Mouse (Mus musculus): ENCODE measurements around the gene Gcnt1. TPM values are rescaled to one million over a fixed set of nuclear protein-coding genes. Genes with fewer than 3 reads are reported as not detected.

Gcnt1 gene
- total RNA-seq, 2 experiments from 2014 or later: 4.7 TPM

DNA sequence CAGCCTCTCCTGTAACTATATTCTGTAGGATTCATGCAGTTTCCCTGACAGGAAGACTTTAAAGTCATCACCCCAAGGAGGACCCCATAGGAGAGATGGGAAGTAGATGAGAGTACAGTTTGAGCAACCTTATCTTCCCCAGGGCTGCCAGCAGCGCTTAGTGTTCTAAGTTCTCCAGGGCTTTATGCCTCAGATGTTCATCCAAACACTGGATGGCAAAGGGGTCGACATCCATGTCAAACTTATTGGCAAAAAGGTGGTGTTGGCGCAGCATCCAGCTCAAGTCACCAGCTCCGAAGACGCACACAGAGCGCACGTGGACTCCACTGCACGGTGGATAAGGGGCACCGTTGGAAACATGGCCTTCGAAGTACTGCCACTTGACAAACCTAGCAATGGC lies 43.7 kb downstream of the Gcnt1 start:
- no peak for DNase-seq (ENCODE audit: low spot score in 2 of 2)

DNA sequence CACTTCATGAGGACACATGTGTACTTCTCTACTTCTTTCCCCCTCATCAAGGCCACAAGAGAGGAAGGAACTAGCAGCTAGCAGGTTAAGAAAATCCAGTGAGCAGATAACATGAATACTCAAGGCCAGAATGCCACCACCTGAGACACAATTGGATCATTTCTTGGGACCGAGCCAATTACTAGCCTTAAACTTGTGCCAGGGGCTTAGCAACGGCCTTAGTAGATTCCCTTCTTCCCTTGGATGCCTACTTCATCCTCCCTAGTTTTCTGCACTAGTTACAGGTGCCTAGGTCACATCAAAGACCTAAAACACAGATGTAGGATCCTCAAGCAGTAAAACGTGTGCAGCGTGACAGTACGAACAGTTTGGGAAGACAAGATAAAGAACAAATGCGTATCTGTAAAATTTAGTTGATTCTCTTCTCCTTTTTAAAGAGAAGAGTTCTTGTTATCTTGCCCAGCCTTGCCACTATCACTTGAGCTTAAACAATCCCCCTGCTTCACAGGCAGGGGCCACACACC lies 44.7 kb downstream of the Gcnt1 start:
- DNase-seq (ENCODE audit: low spot score in 2 of 2): no peak

DNA sequence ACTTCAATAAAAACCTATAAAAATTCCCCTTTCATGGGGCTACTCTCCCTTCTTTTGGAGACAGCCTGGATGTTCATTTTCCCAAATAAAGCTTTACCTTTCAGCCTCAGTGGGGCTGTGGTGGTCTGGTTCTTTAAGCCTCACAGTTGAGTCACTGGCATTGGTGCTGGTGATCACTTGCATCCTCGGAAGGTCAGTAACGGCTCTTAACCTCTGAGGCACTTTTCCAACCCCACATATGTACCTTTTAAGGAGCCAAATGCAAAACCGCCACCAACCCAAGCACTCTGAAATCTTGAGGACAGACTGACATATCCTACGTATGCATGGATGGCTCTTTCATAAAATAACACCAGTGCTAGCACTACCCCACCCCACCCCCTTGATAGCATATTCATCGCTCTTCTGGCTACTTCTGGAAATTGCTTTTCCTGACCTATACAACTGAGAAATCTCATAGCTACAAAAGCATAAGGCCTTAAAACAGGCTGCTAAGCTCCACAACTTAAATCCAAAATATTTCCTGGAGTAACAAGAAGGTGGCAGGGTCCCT lies 48.9 kb downstream of the Gcnt1 start:
- no peak for DNase-seq (ENCODE audit: low spot score in 2 of 2)

DNA sequence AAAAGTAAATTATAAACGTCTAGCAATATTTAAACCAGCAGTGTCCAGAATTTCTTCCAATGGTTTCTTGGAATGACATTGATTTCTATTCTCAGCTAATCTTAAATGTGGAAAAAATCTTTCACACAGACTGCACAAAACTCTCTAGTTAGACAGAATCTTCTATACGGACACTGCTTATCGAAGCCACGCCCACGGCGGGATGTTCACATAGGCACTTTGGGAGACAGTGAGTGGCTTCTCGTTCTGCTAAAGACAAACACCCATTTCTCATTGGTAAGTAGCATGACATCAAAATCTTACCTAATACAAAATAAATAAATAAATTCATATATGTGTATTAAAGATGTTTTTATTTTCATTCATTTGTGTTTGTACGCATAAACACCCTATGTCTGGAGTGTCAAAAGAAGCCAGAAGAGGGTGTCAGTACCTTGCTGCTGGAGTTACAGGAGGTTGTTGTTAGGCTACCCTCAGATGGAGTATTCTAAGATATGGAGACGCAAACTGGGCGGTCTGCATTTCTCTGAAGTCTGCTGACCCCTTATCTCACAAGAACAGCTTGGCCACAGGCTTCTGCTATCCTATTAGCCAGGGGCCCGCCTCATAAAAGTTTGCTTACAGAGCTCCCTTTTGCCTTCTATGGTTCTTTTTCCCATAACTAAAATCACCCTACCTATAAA lies 49.5 kb downstream of the Gcnt1 start:
- no peak for DNase-seq (ENCODE audit: low spot score in 2 of 2)

DNA sequence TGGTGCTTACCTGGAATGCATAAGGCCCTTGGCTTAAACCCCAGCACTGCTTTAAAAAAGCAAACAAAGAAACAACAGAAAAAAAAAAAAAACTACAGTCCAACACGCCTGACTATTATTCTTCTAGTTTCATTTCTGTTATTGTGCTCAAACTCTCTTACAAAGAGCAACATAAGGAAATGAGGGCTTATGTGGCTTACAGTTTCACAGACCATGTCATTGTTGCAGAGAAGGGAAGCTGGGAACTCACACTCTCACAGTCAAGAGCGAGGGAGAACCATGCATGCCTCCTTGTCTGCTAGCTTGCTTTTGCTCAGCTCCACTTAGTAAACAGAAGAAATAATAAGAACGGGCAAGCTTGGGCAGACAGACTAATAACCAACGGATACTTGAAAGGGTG lies 52.9 kb downstream of the Gcnt1 start:
- no peak for DNase-seq (ENCODE audit: low spot score in 2 of 2)

DNA sequence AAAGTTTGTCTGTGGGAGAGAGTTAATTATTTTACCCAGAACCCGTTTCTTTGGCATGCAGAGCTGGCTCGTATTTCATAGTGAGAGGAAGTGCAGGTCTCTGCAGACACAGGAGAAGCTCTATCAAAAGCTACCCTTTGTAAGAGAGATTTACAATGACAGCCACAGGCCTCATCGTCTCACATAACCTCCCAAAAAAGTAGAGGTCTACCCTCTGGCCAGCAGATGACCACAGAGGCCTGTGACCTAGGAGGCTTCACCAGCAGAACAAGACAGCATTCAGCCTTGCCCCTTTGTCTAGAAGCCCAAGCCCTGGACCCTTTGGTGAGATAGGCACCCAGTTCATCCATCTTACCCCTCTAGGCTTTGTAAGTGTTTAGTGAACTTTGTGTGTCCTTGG lies 53.9 kb downstream of the Gcnt1 start:
- no peak for DNase-seq (ENCODE audit: low spot score in 2 of 2)

DNA sequence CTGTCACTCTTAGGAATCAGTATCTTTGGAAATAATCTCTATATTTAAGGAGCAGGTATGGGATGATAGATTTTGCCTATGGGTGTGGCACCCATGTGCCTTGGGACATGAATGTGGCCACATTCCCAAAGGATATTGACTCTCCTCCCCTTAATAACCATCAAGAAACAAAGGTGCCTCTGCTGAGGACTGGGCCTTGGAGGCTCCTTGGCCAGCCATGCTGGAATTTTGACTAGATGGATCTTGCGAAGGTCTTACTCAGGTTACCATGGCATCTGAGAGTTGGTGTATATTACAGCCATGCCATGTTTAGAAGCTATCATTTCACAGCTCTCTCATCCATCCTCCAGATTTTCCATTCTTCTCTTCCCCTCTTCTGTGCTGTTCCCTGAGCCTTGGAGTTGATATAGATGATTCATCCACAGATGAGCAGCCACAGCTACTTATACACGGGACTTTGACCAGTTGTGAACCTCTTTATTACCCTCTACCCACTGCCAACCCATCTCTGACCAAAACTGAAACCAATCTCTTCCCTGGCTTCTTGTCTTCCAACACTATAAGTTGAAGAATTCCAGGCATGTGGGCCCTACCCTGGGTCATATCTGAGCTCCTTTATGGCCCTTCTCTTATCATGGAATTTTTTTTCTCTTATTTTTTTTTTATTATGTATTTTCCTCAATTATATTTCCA lies 56.2 kb downstream of the Gcnt1 start:
- no peak for DNase-seq (ENCODE audit: low spot score in 2 of 2)

DNA sequence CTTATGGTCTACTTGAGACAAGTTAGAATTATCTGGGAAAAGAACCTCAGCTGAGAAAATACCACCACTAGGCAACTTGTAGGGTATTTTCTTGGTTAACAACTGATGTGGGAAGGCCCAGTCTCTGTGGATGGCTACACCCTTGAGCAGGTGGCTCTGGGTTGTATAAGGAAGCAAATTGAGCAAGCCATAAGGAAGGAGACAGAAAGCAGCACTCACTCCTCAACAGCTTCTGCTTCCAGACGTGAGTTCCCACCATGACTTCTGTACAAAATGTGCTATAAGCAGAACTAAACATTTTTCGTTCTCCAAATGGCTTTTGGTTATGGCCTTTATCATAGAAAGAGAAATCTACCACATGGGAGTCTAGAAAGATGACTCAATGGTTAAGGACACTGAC lies 58.2 kb downstream of the Gcnt1 start:
- DNase-seq (ENCODE audit: low spot score in 2 of 2): no peak

DNA sequence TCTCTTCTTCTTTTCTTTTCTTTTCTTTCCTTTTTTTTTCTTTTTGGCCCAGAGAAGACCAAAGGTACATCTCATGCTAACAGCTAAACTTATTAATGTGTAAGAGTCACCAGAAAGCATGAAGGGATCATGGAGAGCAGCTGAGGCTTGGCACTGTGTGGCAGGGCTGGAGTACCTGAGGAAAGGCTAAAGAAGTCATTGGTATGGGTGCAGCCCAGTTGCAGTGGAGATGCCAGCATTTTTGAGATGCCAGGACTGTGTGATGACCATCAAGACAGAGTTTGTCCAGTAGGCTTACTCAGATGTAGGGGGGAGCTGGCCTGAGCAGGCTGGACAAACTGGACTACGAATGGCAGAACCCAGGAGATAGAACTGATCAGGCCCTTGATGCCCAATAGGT lies 58.9 kb downstream of the Gcnt1 start:
- no peak for DNase-seq (ENCODE audit: low spot score in 2 of 2)

DNA sequence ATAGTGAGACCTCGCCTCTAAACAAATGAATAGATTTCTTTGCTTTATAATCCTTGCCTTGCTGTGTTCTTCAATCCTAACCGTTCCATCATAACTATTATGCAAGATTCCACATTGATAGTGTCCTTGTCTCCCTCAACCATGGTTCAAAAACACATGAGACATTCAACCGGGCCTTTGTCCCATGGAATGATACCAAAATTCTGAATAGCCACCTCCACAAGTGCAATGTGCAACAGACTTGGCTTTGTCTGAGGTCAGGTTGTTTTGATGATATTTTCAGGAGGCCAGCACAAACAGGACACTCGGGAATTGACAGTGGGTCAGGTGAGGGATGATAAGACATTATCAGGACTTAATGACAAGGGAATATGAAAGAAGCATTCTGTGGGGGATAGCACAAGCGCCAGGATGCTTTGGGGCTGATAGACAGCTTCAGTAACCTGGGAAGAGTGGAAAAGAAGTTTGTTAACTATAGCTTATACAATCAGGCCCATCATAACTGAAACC lies 59.9 kb downstream of the Gcnt1 start:
- no peak for DNase-seq (ENCODE audit: low spot score in 2 of 2)

DNA sequence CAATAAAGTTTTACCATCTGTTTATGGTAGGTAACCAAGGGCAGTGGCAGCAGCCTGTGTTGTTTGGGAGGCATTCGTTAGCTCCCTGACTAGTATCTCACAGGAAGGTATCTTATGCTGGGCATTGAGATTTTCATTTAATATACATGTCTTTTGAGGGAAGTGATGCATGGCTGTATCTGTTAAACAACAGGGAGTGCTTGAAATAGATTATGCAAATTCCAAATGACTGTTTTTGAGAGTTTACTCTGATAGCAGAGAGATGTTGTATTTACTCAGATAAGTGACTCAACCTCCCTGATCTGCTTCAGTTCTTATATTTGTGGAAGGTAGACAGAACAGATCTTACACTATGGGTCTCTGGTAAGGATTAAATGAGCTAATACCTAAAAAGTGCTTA lies 61.1 kb downstream of the Gcnt1 start:
- DNase-seq (ENCODE audit: low spot score in 2 of 2): no peak

DNA sequence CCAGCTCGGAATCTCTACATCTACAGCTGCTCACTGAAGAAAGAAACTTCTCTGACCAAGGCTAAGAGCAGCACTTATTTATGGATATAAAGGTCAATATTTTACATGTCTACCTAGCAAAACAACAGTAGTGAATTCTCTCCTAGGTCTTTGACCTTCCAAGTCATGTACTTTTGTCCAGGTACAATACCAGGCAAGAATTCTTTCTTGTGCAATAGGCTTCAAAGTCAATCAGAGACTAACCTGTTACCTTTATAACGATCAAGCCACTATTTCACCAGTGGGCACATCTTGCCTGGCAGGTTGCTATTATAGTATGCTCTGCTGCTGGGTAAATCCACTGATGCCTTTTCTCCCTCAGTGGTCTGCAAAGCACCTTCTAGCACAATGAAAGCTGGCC lies 61.6 kb downstream of the Gcnt1 start:
- no peak for DNase-seq (ENCODE audit: low spot score in 2 of 2)

DNA sequence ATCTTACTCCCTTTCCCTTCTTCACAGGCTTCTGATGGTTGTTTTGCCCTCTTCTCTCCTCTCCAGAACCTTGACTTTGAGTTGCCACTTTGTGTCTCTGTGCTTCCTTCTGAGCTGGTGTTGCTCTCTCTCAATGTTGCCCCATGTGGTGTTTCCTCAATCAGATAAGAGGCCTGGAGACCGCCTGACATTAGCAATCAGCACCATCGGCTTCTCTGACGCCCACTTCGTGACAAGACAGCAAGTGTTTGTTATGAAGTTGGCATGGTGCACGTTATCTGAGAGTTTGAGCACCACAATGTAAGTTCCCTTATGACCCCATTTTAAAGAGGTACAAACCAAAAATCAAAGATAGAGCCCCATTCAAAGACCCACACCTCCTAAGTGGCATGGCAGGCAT lies 76.6 kb downstream of the Gcnt1 start:
- no peak for DNase-seq (ENCODE audit: low spot score in 2 of 2)

DNA sequence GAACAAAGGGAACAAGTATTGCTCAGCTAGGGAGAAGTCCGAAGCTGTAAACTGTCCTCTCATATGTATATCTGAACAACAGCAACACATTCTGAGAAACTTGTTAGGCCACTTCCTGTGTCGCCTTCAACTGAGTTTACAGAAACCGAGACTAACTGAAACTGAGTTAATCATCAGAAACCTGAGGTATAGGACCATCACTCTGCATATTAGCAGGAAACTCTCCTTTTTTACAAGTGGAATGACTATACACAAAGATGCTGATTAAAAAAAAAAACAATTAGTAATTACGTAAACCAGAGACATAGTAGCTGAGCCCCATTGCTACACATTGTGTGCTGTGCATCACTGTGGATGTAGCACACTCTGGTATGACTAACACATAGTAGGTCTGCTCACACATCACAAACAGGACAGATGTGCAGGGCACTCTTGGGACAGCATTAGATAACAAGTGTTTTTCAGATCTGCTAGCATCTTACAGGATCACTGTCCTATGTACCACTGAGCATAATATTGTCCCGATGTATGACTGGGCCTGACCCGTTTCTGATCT lies 77.4 kb downstream of the Gcnt1 start:
- no peak for DNase-seq (ENCODE audit: low spot score in 2 of 2)

DNA sequence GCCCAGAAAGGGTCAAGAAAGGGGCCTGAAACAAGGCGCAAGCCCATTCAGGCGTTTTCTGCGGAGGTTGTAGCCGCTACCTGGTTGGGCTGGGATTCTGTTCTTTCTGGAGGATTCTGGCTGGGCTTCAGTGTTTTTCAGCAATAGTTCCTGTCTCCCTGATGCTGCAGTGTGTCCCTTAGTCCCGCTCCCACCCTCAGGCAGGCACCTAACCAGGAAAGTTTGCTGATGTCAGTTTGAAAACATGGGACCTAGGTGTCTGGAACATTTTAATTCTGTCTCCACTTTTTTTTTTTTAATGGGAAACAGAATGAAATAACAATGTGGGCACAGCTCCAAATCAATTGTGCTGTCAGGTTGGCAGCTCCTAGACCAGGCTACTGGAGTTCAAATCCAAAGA lies 78.5 kb downstream of the Gcnt1 start:
- DNase-seq (ENCODE audit: low spot score in 2 of 2): no peak

DNA sequence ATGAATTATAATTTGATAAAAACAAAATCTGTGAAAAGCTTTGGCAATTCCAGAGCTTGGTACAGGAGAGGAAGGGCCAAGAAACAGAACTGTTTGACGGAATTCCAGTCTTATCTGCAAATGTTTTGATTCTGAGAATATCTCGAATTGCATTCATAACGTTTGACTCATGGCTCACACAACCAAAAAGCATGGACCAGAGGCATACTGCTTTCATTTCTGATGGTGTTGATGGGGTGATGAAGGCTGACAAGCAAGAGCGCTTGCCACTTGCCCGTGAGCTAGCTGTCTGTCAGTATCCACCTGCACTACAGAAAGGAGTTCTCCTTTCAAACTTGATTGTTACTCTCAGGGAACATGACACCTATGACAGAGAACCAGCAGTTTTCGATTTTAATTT lies 83.1 kb downstream of the Gcnt1 start:
- no peak for DNase-seq (ENCODE audit: low spot score in 2 of 2)

DNA sequence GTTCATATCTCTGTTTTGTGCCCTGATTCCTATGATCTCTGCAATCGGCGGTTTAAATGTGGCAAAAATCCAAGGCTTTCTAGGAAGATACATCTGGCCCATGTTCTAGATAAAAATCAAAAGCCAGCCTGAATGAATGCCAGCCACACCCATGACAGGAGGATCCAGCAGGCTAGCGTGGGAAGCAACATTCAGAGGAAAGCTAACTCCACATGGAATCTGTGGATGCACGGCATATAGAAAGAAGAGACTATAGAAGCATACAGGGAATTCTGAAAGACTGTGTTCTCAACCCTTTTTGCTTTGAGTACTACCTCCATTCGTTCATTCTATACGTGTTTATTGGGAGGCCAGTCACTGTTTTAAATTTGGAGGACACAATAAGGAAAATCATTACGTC lies 86.6 kb downstream of the Gcnt1 start:
- no peak for DNase-seq (ENCODE audit: low spot score in 2 of 2)

DNA sequence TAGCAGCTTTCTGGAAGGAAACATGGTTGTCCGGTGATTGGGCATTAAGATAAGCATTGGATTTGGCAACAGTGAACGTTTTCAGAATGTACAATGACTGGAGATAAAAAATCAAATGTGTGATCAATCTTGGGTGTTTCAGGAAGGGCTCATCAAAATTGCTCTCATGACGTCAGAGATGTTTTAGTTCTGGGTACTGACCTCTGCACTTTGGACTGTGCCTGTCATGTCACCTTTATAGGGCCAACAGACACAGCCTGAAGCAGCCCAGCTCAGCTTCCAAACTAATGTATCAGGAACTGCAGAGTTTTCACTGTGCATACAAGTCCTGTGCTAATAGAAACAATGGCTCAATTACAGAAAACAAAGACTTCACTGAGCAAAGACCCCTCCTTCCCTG lies 89.3 kb downstream of the Gcnt1 start:
- no peak for DNase-seq (ENCODE audit: low spot score in 2 of 2)

DNA sequence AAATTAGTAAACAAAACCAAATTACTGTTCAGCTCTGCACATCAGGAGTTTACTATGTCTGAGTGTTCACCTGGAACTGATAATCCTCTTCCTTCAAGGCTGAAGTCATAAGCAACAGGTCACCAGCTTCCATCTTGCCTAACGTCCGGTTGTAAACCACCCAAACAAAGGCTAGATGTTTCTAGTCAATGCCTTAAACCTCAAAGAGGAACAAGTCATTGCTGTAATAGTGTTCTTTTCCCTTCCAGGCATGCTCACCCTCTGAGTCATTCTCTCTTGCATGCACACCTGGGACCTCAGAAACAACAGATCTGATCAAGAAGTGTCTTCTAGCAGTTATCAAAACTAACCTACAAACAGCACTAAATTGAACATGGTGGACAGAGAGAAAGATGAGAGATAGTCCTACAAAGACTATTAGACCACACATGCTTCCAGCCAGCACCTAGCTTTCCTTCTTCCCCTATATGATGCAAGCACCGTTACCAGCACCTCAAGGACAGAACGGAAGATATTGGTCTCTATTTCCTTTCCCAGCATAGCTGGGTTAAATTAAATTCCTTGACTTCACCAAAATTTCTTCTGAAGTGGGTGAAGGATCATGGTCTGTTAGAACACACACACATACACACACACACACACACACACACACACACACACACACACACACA lies 94.1 kb downstream of the Gcnt1 start:
- no peak for DNase-seq (ENCODE audit: low spot score in 2 of 2)

Data from gastrocnemius, postnatal 4 days (tissue).